Mouse (Mus musculus) forebrain, embryonic 11.5 days (tissue): ENCODE measurements at regions not wholly inside any gene's neighbourhood (a gene's known extent, or its start where the extent isn't known, plus 50 kb on each side); places are given as distances from the start of the nearest gene placed in this dataset.

ENCODE experiments used
- ATAC-seq: fragments of 200-750 bp; cut with Nextera tagmentation; replicated peaks from 2 replicates; pipeline ENCODE4 v1.8.0; 2017; ENCODE audit warnings: moderate TSS enrichment; ENCODE audit not compliant: low FRiP score
- DNase-seq: peaks from one replicate; pipeline ENCODE4 v3.0.0-alpha.2; 2017; ENCODE audit warnings: low spot score
- H3K27ac ChIP-seq: fragments of 300-500 bp; sonication (generic); 2 replicates; pipeline ENCODE4 v1.5.1; 2014; ENCODE audit warnings: low read depth, low read length
- H3K27me3 ChIP-seq: fragments of 300-500 bp; sonication (generic); 2 replicates; pipeline ENCODE4 v1.6.1; 2014; ENCODE audit warnings: mild to moderate bottlenecking, low read length, mixed read lengths; ENCODE audit not compliant: control insufficient read depth, insufficient read depth
- H3K36me3 ChIP-seq: fragments of 300-500 bp; sonication (generic); 2 replicates; pipeline ENCODE4 v1.6.1; 2014; ENCODE audit warnings: mild to moderate bottlenecking, low read length, moderate library complexity, mixed read lengths; ENCODE audit not compliant: control insufficient read depth, insufficient read depth
- H3K4me1 ChIP-seq: fragments of 300-500 bp; sonication (generic); replicated peaks from 2 replicates; pipeline ENCODE4 v1.6.1; 2014; ENCODE audit warnings: low read length, mixed read lengths; ENCODE audit not compliant: control insufficient read depth, insufficient read depth
- H3K4me2 ChIP-seq: fragments of 300-500 bp; sonication (generic); 2 replicates; pipeline ENCODE4 v1.6.1; 2014; ENCODE audit warnings: low read depth, mild to moderate bottlenecking, low read length, moderate library complexity, mixed read lengths; ENCODE audit not compliant: severe bottlenecking
- H3K4me3 ChIP-seq: fragments of 300-500 bp; sonication (generic); 2 replicates; pipeline ENCODE4 v1.5.1; 2014; ENCODE audit warnings: low read depth, low read length
- H3K9ac ChIP-seq: fragments of 300-500 bp; sonication (generic); 2 replicates; pipeline ENCODE4 v1.6.1; 2014; ENCODE audit warnings: low read length
- H3K9me3 ChIP-seq: fragments of 300-500 bp; sonication (generic); 2 replicates; pipeline ENCODE4 v1.6.1; 2016; ENCODE audit warnings: low read length, mixed read lengths; ENCODE audit not compliant: control insufficient read depth
- WGBS: fragments of 180-500 bp; shearing (Covaris S2); extraction: QIAGEN DNeasy Blood & Tissue Kit; methylation state at CpG from one replicate; pipeline ENCODE4 v1.1.7; 2014; 5-methylcytosine and 5-hydroxymethylcytosine counted together

- H3K36me3 ChIP-seq = no peaks in the 10 kb centered on the region
- no peak overlapping the region for H3K4me3 ChIP-seq
- ATAC-seq (no peak), DNase-seq (no peak)
- no peaks in the 10 kb centered on the region for H3K4me1 ChIP-seq
- no peak overlapping the region for H3K4me2 ChIP-seq
- no peaks in the 10 kb centered on the region for H3K27me3 ChIP-seq
- H3K27ac ChIP-seq = no peak overlapping the region
- H3K9ac ChIP-seq = no peak overlapping the region
- H3K9me3 ChIP-seq = no peaks in the 10 kb centered on the region
- WGBS = 93% methylated on average over 11 of the region's 11 CpGs
Observed at GRCm38 (mm10) chr15:96830578-96830977, 131.0 kb upstream of the Slc38a2 start.

DNA sequence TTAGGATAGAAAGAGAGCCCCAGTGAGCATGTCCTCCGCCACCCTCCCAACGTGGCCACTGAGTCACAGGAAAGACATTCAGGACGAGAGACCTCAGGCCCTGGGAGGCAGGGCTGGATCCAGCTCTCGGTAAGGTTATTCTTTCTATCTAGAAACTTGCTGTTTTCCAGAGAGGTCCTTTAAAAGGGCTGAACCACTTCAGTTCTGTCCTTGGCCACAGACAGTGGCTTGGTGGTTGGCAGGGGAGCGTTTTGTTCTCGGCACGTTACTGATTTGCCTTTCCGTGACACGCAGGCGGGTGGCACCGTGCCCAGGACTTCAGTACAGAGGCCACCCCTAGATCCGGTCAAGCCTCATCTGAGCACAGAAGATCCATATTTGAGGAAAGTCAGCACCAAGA, 130.4 kb upstream of the Slc38a2 start:
- WGBS = 95% methylated on average over 12 of the region's 12 CpGs
- H3K4me3 ChIP-seq = no peak overlapping the region

DNA sequence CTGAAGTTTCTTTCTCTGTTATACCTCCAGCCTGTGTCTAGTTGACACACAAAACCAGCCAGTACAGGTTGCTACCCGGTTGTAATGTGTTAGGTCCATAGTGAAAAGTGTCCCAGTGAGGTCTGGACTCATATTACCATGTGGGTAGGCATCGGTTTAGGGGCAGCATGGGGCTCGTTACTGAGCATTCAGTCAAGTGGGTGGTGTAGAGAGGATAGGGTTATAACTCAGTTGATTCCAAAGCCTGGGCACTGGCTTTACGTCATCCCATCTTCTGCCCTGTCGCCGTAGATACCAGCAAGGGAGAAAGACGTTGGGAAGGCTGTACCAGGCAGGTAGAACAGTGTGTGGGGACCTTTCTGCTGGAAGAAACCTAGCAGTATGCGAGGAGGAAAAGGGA, 129.2 kb upstream of the Slc38a2 start:
- Histone ChIP-seq H3K9me3 (no peaks in the 10 kb centered on the region), H3K27me3 (no peaks in the 10 kb centered on the region), H3K9ac (no peak overlapping the region), H3K4me1 (no peaks in the 10 kb centered on the region), H3K36me3 (no peaks in the 10 kb centered on the region), H3K27ac (no peak overlapping the region), H3K4me3 (no peak overlapping the region), H3K4me2 (no peak overlapping the region)
- 88% methylated on average over 8 of the region's 8 CpGs for WGBS
- DNase-seq (no peak), ATAC-seq (no peak)

More for the DNA sequence above, 130.4 kb upstream of the Slc38a2 start:
- H3K9ac ChIP-seq = no peak overlapping the region
- H3K27me3 ChIP-seq = no peaks in the 10 kb centered on the region
- no peak overlapping the region for H3K27ac ChIP-seq
- H3K4me2 ChIP-seq = no peak overlapping the region
- H3K36me3 ChIP-seq = no peaks in the 10 kb centered on the region
- no peak for ATAC-seq
- no peaks in the 10 kb centered on the region for H3K9me3 ChIP-seq
- H3K4me1 ChIP-seq = no peaks in the 10 kb centered on the region
- no peak for DNase-seq

DNA sequence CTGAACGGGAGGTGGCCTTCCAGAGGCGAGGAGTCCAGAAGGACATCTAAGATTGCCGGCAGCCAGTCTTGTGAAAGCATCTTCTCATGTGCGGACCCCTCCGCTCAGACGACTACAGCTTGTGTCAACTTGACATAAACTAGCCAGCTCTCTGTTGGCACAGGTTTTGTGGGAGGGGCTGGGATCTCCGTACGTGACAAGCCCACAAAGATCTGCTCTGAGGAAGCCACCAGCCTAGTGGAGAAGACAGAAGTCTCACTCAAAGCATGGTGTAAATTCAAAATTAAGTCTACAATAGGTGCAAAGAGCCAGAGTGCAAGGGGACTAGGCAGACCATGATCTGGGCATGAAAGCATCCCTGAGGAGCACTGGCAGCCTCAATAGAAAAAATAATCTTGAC, 128.4 kb upstream of the Slc38a2 start:
- H3K4me3 ChIP-seq = no peak overlapping the region
- H3K36me3 ChIP-seq = no peaks in the 10 kb centered on the region
- ATAC-seq = no peak
- H3K9me3 ChIP-seq = no peaks in the 10 kb centered on the region
- H3K4me1 ChIP-seq = no peaks in the 10 kb centered on the region
- no peak for DNase-seq
- no peak overlapping the region for H3K4me2 ChIP-seq
- H3K27me3 ChIP-seq = no peaks in the 10 kb centered on the region
- WGBS = 92% methylated on average over 8 of the region's 8 CpGs
- H3K9ac ChIP-seq = no peak overlapping the region
- H3K27ac ChIP-seq = no peak overlapping the region

GRCm38 (mm10) chr15:96818435-96818834, 118.9 kb upstream of the Slc38a2 start:
- 84% methylated on average over 7 of the region's 7 CpGs for WGBS
- no peak for DNase-seq
- H3K4me3 ChIP-seq = no peak overlapping the region

DNA sequence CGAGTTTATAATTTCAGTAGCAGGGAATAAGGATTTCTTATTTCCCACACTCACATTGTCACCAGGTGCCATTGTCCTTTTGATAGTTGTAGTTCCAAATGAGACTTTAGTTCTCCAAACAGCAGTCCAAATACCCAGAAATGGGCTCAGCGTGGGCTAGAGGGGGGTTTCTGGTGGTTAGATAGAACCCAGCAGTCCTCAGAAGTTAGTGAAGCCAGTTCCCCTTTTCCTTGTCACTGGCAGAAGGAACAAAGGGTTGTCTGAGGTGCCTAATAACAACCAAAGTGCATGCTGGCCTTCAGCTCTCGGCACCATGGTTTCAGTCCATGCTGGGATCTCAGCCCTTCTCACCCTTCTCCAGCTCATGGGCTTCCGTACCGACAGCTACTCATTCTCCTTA, 118.1 kb upstream of the Slc38a2 start:
- no peaks in the 10 kb centered on the region for H3K27me3 ChIP-seq
- no peaks in the 10 kb centered on the region for H3K9me3 ChIP-seq
- 91% methylated on average over 5 of the region's 5 CpGs for WGBS
- no peaks in the 10 kb centered on the region for H3K36me3 ChIP-seq
- no peaks in the 10 kb centered on the region for H3K4me1 ChIP-seq
- ATAC-seq (no peak), DNase-seq (no peak)
- H3K9ac ChIP-seq = no peak overlapping the region
- no peak overlapping the region for H3K27ac ChIP-seq
- H3K4me3 ChIP-seq = no peak overlapping the region
- H3K4me2 ChIP-seq = no peak overlapping the region

More at GRCm38 (mm10) chr15:96818435-96818834, 118.9 kb upstream of the Slc38a2 start:
- Histone ChIP-seq H3K9me3 (no peaks in the 10 kb centered on the region), H3K27ac (no peak overlapping the region), H3K4me1 (no peaks in the 10 kb centered on the region), H3K36me3 (no peaks in the 10 kb centered on the region), H3K27me3 (no peaks in the 10 kb centered on the region), H3K9ac (no peak overlapping the region), H3K4me2 (no peak overlapping the region)
- ATAC-seq = no peak

DNA sequence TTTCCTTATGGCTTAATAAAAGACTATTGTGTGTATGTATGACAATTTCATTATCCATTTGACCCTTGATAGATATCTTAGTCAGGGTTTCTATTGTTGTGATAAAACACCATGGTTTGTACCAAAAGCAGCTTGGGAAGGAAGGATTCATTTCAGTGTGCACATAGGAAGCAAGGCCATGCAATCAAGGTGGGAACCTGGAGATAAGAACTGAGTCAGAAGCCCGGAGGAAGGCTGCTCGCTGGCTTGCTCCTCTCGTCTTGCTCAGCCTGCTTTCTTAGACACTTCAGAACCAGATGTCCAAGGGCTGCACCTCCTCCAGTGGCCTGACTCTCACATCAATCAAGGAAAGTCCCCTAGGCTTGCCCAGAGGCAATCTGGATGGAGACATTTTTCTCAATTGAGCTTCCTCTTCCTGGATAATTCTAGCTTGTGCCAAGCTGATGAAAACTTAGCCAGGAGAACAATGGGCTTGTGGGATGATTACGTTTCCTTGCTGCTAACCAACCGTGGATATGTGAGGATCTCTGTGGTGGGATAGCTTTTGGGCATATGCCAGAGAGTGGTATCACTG, 117.6 kb upstream of the Slc38a2 start:
- no peak overlapping the region for H3K4me3 ChIP-seq
- H3K9me3 ChIP-seq = no peaks in the 10 kb centered on the region
- DNase-seq = no peak
- H3K9ac ChIP-seq = no peak overlapping the region
- H3K27ac ChIP-seq = no peak overlapping the region
- H3K27me3 ChIP-seq = no peaks in the 10 kb centered on the region
- no peak for ATAC-seq
- H3K4me1 ChIP-seq = no peaks in the 10 kb centered on the region
- no peak overlapping the region for H3K4me2 ChIP-seq
- 82% methylated on average over 5 of the region's 5 CpGs for WGBS
- no peaks in the 10 kb centered on the region for H3K36me3 ChIP-seq

GRCm38 (mm10) chr15:96813472-96813871, 113.9 kb upstream of the Slc38a2 start:
- H3K4me1 ChIP-seq = no peaks in the 10 kb centered on the region
- no peaks in the 10 kb centered on the region; the same call in 1 of the 2 replicates for H3K9me3 ChIP-seq
- no peak overlapping the region for H3K27ac ChIP-seq
- no peak for ATAC-seq
- no peak overlapping the region for H3K9ac ChIP-seq
- H3K4me3 ChIP-seq = no peak overlapping the region
- H3K4me2 ChIP-seq = no peak overlapping the region
- 64% methylated on average over 2 of the region's 2 CpGs for WGBS
- no peaks in the 10 kb centered on the region for H3K36me3 ChIP-seq
- DNase-seq = peak; percentile 3
- no peaks in the 10 kb centered on the region for H3K27me3 ChIP-seq

GRCm38 (mm10) chr15:96802729-96803053, 103.2 kb upstream of the Slc38a2 start:
- H3K36me3 ChIP-seq = no peaks in the 10 kb centered on the region
- no peak overlapping the region for H3K9ac ChIP-seq
- H3K9me3 ChIP-seq = no peaks in the 10 kb centered on the region
- H3K4me3 ChIP-seq = no peak overlapping the region
- ATAC-seq = no peak
- H3K4me1 ChIP-seq = no peaks in the 10 kb centered on the region
- no peak overlapping the region for H3K27ac ChIP-seq
- no peaks in the 10 kb centered on the region for H3K27me3 ChIP-seq
- H3K4me2 ChIP-seq = no peak overlapping the region
- WGBS = 75% methylated on average over 1 of the region's 1 CpGs
- DNase-seq = no peak
